Mouse (Mus musculus): ENCODE results near the gene Mpzl2. TPM values are rescaled to one million over a fixed set of nuclear protein-coding genes. Genes with fewer than 3 reads are reported as not detected.

The Mpzl2 gene
- polyA plus RNA-seq, 1 experiment from 2014 or later = 38.1 TPM

DNA sequence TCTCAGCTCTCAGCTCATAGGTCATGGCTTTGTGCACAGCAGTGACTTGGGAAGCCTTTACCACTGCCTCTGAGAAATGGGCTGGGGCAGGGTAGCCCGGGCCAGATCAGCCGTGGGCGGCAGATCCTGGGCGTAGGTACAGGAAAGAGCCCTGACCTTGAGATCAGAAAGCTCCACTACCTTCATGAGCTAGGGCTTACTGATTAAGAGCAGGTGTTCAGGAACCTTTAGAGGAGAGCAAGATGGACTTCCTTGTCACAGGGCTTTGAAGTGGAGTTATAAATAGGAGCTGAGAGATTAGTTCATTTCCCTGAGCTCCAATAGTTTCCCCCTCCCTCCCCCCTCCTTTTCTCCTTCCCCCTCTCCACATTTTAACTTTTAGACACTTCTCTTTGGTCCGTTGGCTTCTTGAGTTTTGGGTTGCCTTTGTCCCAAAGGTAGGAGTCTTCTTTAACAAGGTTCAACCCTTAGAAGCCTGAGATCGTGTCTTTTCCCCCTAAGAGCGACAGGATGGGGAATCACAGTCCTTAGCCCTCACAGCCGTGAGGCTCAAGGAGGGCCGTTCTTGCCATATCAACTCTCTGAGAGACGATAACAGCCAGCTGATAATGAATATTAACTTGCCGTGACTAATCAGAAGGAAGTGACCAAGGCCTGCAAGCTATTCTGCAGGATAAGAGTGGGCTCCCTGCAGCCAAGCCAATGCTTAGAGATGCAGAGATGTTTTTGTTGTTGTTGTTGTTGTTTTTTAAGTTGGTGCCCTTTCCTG lies 63.8 kb downstream of the Mpzl2 start:
- no peaks in the 10 kb centered on the region for H3K4me1 ChIP-seq (replicated peaks; ENCODE audit: control insufficient read depth, insufficient read depth)
- no peaks in the 10 kb centered on the region for H3K36me3 ChIP-seq (ENCODE audit: control insufficient read depth, insufficient read depth, low read length)
- H3K27ac ChIP-seq (replicated peaks) = 0 out of 2 replicates have a peak overlapping the region, but pooled peaks have one; percentile 6
- H3K4me2 ChIP-seq (replicated peaks; ENCODE audit: low read depth) = no peak overlapping the region
- ATAC-seq (ENCODE audit: low FRiP score, low TSS enrichment) = peak; percentile 86
- TF ChIP-seq CTCF (IDR thresholded peaks at IDR 0.05; ENCODE audit: low read depth) (no peak), EP300 (optimal IDR thresholded peaks at IDR 0.05) (no peak)
- 51% methylated on average over 11 of the region's 11 CpGs for WGBS
- no peak overlapping the region for H3K4me3 ChIP-seq (ENCODE audit: low read depth, low read length)
- no peaks in the 10 kb centered on the region for H3K27me3 ChIP-seq (ENCODE audit: control insufficient read depth, insufficient read depth, low read length)
- no peak overlapping the region for H3K9ac ChIP-seq (ENCODE audit: low read length)
- H3K9me3 ChIP-seq (ENCODE audit: control insufficient read depth, low read length) = no peaks in the 10 kb centered on the region
- peak; percentile 40 for DNase-seq (ENCODE audit: low spot score)

Other genes starting within 250 kb of the Mpzl2 start
- 1.7 and 1.9 TPM in 2 replicates for gene Tmem25, start 240.5 kb upstream of the Mpzl2 start, polyA plus RNA-seq (2015; fragmentation: Nextera tagmentation; extraction: Ambion mirVana)
- 8.6 and 9.2 TPM in 2 replicates for gene Ttc36, start 236.7 kb upstream of the Mpzl2 start, polyA plus RNA-seq (2015; fragmentation: Nextera tagmentation; extraction: Ambion mirVana)
- gene Kmt2a, start 158.5 kb upstream of the Mpzl2 start, polyA plus RNA-seq (2015; fragmentation: Nextera tagmentation; extraction: Ambion mirVana) = 3.9 and 4.3 TPM in 2 replicates
- gene Atp5l, start 119.1 kb upstream of the Mpzl2 start, polyA plus RNA-seq (2015; fragmentation: Nextera tagmentation; extraction: Ambion mirVana) = 1,024 and 1,071 TPM in 2 replicates
- gene Ube4a, start 74.2 kb upstream of the Mpzl2 start, polyA plus RNA-seq (2015; fragmentation: Nextera tagmentation; extraction: Ambion mirVana) = 11.7 and 14.3 TPM in 2 replicates
- 0.16 and 0.39 TPM in 2 replicates for gene Cd3g, start 59.4 kb upstream of the Mpzl2 start, polyA plus RNA-seq (2015; fragmentation: Nextera tagmentation; extraction: Ambion mirVana)
- gene Cd3d, start 58.0 kb upstream of the Mpzl2 start, polyA plus RNA-seq (2015; fragmentation: Nextera tagmentation; extraction: Ambion mirVana) = 0.15 TPM in 1 of 2 replicates, not detected in the other
- 0.18 TPM in 1 of 2 replicates, not detected in the other for gene Cd3e, start 30.2 kb upstream of the Mpzl2 start, polyA plus RNA-seq (2015; fragmentation: Nextera tagmentation; extraction: Ambion mirVana)
- gene Mpzl3, start 15.4 kb downstream of the Mpzl2 start, polyA plus RNA-seq (2015; fragmentation: Nextera tagmentation; extraction: Ambion mirVana) = 30.8 and 31.6 TPM in 2 replicates
- 3.4 and 3.5 TPM in 2 replicates for gene Jaml, start 39.4 kb downstream of the Mpzl2 start, polyA plus RNA-seq (2015; fragmentation: Nextera tagmentation; extraction: Ambion mirVana)
- gene Scn2b, start 78.0 kb downstream of the Mpzl2 start, polyA plus RNA-seq (2015; fragmentation: Nextera tagmentation; extraction: Ambion mirVana) = 0.84 and 0.94 TPM in 2 replicates
- 0.11 TPM in 2 replicates for gene Scn4b, start 98.6 kb downstream of the Mpzl2 start, polyA plus RNA-seq (2015; fragmentation: Nextera tagmentation; extraction: Ambion mirVana)
- 0.11 and 0.12 TPM in 2 replicates for gene BC049352, start 142.2 kb downstream of the Mpzl2 start, polyA plus RNA-seq (2015; fragmentation: Nextera tagmentation; extraction: Ambion mirVana)
- 23.4 and 25.3 TPM in 2 replicates for gene Tmprss4, start 164.3 kb downstream of the Mpzl2 start, polyA plus RNA-seq (2015; fragmentation: Nextera tagmentation; extraction: Ambion mirVana)
- 1.0 and 1.1 TPM in 2 replicates for gene Il10ra, start 229.3 kb downstream of the Mpzl2 start, polyA plus RNA-seq (2015; fragmentation: Nextera tagmentation; extraction: Ambion mirVana)